Mouse (Mus musculus): ENCODE data around the gene Nck2.

The Nck2 gene

GRCm38 (mm10) chr1:43497951-43498350 is 53.6 kb downstream of the Nck2 start:
- DNase-seq (ENCODE audit: extremely low read depth, low read depth, low spot score), result no peak

- no peak for DNase-seq (ENCODE audit: extremely low read depth, low read depth, low spot score)
Measured at GRCm38 (mm10) chr1:43500121-43500520, 55.7 kb downstream of the Nck2 start.

GRCm38 (mm10) chr1:43501143-43501919 is 57.0 kb downstream of the Nck2 start:
- DNase-seq (ENCODE audit: extremely low read depth, low read depth, low spot score), result no peak

- DNase-seq (ENCODE audit: extremely low read depth, low read depth, low spot score), result no peak
Measured at GRCm38 (mm10) chr1:43501920-43502791, 57.8 kb downstream of the Nck2 start.

GRCm38 (mm10) chr1:43502792-43503146 is 58.4 kb downstream of the Nck2 start:
- no peak for DNase-seq (ENCODE audit: extremely low read depth, low read depth, low spot score)

GRCm38 (mm10) chr1:43503261-43503660 is 58.9 kb downstream of the Nck2 start:
- DNase-seq (ENCODE audit: extremely low read depth, low read depth, low spot score), result no peak

- no peak for DNase-seq (ENCODE audit: extremely low read depth, low read depth, low spot score)
Measured at GRCm38 (mm10) chr1:43503676-43504075, 59.3 kb downstream of the Nck2 start.

GRCm38 (mm10) chr1:43504235-43504634 is 59.9 kb downstream of the Nck2 start:
- DNase-seq (ENCODE audit: extremely low read depth, low read depth, low spot score), result no peak

- no peak for DNase-seq (ENCODE audit: extremely low read depth, low read depth, low spot score)
Measured at GRCm38 (mm10) chr1:43506638-43507037, 62.3 kb downstream of the Nck2 start.

GRCm38 (mm10) chr1:43507809-43508208 is 63.4 kb downstream of the Nck2 start:
- DNase-seq (ENCODE audit: extremely low read depth, low read depth, low spot score), result no peak

GRCm38 (mm10) chr1:43511256-43511655 is 66.9 kb downstream of the Nck2 start:
- no peak for DNase-seq (ENCODE audit: extremely low read depth, low read depth, low spot score)

GRCm38 (mm10) chr1:43511667-43512066 is 67.3 kb downstream of the Nck2 start:
- no peak for DNase-seq (ENCODE audit: extremely low read depth, low read depth, low spot score)

GRCm38 (mm10) chr1:43517405-43517804 is 73.0 kb downstream of the Nck2 start:
- no peak for DNase-seq (ENCODE audit: extremely low read depth, low read depth, low spot score)

- no peak for DNase-seq (ENCODE audit: extremely low read depth, low read depth, low spot score)
Measured at GRCm38 (mm10) chr1:43520216-43520988, 76.0 kb downstream of the Nck2 start.

- DNase-seq (ENCODE audit: extremely low read depth, low read depth, low spot score), result no peak
Measured at GRCm38 (mm10) chr1:43520989-43521371, 76.6 kb downstream of the Nck2 start.

- no peak for DNase-seq (ENCODE audit: extremely low read depth, low read depth, low spot score)
Measured at GRCm38 (mm10) chr1:43521512-43521911, 77.1 kb downstream of the Nck2 start.

- DNase-seq (ENCODE audit: extremely low read depth, low read depth, low spot score), result no peak
Measured at GRCm38 (mm10) chr1:43521950-43522349, 77.6 kb downstream of the Nck2 start.

- DNase-seq (ENCODE audit: extremely low read depth, low read depth, low spot score), result no peak
Measured at GRCm38 (mm10) chr1:43522976-43523375, 78.6 kb downstream of the Nck2 start.

GRCm38 (mm10) chr1:43524332-43524731 is 80.0 kb downstream of the Nck2 start:
- DNase-seq (ENCODE audit: extremely low read depth, low read depth, low spot score), result no peak

- no peak for DNase-seq (ENCODE audit: extremely low read depth, low read depth, low spot score)
Measured at GRCm38 (mm10) chr1:43528275-43528674, 83.9 kb downstream of the Nck2 start.

- DNase-seq (ENCODE audit: extremely low read depth, low read depth, low spot score), result no peak
Measured at GRCm38 (mm10) chr1:43529086-43529485, 84.7 kb downstream of the Nck2 start.

Data from fat pad, adult 2 months (tissue).